Mouse (Mus musculus) megakaryocyte-erythroid progenitor cell, adult 5-6 weeks (primary cell): Measurements from ENCODE around the gene Angptl2. TPM values are rescaled to one million over a fixed set of nuclear protein-coding genes. Genes with fewer than 3 reads are reported as not detected.
A peak's percentile ranks its signal among the peaks of the same experiment; 100 is the strongest.

Experiments used
- ATAC-seq: replicated peaks from 2 replicates; pipeline ENCODE4 v1.8.0; 2016; ENCODE audit warnings: mild to moderate bottlenecking, inconsistent platforms; ENCODE audit not compliant: severe bottlenecking, poor library complexity, low FRiP score, low TSS enrichment
- total RNA-seq, 2 experiments: library from RNA; stranded (forward) in 1 of 2; stranded (reverse) in 1 of 2; fragments of 200-1000, 215-1000 nt in 1 of 2; fragments of >200 nt in 1 of 2; fragmentation: Nextera tagmentation in 1 of 2; gene quantifications; 2 replicates each; pipeline ENCODE4 v1.2.3; 2014 to 2017

Gene Angptl2
- not detected in 2 replicates for total RNA-seq (2014; fragmentation: Nextera tagmentation)
- 0.72 and 0.89 TPM in 2 replicates for total RNA-seq (2017)

- peak; percentile 89 for ATAC-seq
Measured at GRCm38 (mm10) chr2:33215700-33216509, at the start of gene Angptl2. TSS of gene Angptl2 (plus strand) at chr2:33216069.

DNA sequence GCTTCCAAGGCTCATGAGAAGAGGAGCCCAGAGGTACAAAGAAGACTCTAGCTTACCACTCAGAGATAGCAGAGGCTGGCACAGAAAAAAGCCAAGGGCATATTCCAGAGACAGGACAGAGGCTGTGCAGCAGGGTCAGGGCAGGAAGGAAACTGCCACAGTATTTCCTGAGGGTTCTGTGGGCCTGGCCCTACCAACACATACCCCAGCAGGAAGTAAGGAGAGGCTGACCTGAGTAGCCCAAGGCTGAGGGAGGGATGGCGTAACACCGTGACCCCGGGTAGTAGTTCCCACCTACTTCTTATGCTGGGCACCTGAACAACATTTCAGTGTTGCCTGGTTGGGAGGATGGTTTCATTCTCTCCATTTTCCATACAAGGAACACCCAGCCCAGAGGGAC is 48.8 kb upstream of the Angptl2 start:
- ATAC-seq, result no peak

DNA sequence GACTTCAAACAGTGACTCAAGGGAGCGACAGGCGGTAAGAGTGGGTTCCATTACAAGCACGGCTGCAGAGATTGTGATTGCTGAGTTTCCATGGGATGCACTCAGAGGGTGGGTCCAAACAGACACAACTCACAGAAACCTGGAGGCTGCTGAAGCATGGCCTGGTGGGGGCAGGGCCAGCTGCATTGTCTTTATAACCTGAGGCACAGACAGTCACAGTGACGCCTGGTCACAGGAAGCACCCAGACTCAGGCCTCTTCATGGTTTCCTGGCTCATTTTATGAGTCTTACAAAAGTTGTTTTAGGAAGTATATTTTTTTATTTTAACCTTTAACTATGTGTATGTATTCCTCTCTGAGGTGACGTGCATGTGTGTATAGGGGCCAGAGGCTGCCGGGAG is 46.4 kb upstream of the Angptl2 start:
- no peak for ATAC-seq

GRCm38 (mm10) chr2:33170777-33171565 is 44.9 kb upstream of the Angptl2 start:
- no peak for ATAC-seq

- ATAC-seq, result no peak
Measured at GRCm38 (mm10) chr2:33173126-33173525, 42.7 kb upstream of the Angptl2 start.

DNA sequence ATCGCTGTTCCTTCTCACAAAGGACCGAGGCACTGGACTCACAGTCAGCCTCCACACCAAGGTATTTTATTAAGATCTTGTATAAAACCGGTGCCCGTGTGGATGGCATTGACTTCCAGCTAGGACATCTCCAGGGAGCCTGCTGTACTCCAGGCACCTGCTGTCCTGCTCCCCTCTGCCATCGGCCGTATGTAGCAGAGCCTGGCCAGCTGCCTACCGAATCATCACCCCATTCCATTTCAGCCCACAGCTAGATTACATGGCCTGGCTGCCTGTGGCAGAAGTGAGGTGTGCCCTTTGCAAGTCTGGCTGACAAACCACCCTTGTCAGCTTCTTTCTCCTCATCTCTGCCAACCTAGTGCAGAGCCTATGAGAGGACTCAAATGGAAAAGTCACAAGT is 42.2 kb upstream of the Angptl2 start:
- ATAC-seq, result no peak

- ATAC-seq, result no peak
Measured at GRCm38 (mm10) chr2:33176516-33176915, 39.4 kb upstream of the Angptl2 start.

DNA sequence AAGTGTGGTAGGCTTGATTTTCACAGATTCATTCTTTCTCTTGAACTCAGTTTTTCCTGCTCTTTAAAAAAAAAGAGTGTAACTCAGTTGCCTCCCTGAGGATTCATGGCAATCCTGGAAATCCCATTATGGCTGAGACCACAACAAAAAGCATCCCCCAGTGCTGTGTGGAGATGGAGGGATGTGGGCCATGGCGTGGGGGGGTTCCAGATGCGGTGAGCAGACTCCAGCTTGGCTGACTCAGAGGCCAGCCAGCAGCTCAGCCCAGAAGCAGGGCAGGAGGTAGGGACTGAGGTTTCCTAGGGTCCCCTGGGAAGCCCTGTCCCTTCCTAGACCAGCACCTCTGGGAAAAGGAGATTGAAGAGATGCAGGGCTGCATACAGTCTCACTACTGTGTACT is 38.9 kb upstream of the Angptl2 start:
- no peak for ATAC-seq

DNA sequence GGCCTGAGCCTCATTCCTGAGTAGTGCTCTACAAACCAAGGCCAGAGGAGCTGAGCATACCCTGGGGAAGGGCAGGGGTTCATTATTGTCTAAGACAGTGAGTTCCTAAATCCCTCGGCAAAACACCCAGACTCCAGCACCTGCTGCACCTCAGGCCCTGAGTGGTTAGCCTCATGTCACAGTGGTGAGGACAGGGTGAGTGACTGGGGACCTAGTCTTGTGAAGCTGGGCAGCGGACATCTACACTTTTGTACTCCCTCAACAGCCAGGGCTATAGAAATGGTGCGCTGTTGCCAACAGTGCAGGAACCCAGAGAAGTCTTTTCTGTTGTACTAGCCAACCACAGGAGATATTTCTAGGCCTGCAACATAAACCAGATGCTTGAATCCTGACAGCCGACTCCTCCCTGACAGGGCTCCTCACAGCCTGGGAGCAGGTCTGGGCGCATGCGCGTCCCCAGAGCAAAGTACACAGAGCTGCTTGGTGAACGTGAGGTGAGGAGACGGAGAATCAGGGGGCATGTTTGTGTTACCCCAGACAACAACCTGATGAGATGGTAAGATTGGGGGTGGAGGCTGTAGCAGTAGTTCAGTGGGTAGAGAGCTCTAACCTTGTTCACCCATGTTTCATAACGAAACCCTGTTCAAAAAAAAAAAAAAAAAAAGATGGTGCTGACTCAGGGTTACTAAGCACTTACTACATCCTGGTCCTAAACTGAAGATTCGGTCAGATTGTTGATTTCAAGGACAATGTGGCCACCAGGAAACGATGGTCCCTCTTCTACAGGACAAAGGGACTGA is 38.2 kb upstream of the Angptl2 start:
- ATAC-seq, result no peak

DNA sequence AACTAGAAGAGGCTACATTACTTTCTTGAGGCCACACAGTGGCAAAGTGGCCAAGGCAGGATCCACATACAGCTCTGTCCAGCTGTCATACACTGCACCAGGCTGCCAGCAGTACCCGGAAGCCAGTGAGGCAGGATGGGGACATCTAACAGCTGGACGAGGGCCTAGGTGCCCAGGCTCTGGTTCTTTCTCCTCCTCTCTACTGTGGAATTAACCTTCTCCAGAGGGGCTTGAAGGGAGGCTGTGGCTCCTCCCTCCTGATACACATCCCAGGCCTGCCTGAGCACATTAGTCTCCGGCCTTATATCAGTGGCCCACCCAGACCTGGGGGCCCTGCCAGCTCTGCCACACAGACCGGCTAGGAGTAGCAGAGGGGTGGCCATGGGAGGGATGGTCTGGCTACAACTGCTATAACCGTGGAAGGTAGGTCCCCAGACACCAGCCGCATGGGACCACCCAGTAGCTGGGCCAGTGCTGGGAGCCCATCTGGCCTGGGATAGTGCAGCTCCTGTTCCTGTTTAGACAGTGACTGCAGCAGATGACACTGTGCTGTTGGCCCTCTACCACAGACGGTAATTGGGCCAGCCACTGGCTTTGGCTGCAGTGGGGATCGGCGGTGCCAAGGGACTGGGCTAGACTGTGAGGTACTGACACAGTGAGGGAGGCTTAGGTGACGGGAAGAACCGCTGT is 37.5 kb upstream of the Angptl2 start:
- no peak for ATAC-seq

DNA sequence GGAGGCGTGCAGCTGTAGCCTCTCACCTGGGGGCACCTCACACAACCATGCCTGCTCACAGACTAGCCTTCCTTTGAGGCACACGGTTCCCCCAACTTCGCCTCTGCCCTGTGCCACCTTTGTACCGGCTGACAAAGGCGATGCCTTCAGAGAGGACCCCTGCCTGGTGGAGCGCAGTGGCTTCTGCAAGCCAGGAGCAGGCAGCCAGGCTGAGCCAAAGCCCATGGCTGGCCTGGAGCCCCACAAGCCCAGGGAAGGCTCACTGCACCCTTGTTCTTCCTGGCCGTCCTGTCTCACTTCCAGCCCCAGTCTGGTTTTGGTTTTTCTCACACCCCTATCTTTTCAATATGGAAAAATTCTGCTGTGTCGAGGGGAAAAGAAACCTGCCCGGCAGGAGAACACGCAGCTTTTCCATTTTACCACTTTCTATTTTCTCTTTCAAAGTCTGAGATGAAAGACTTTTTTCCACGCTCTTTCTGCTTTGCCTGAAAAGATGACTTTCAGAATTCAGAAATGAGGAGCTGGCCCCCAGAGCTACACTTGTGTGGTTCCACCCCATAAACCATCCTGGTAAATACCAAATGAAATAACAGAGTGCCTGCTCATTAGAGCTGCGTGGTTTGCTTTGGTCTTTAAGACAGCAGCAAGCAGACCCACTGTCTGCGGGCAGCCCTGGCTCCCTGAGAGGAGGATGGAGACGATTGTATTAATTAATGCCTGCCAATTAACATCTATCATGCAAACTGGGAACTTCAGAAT is 36.5 kb upstream of the Angptl2 start:
- no peak for ATAC-seq

- no peak for ATAC-seq
Measured at GRCm38 (mm10) chr2:33179930-33180630, 35.8 kb upstream of the Angptl2 start.

DNA sequence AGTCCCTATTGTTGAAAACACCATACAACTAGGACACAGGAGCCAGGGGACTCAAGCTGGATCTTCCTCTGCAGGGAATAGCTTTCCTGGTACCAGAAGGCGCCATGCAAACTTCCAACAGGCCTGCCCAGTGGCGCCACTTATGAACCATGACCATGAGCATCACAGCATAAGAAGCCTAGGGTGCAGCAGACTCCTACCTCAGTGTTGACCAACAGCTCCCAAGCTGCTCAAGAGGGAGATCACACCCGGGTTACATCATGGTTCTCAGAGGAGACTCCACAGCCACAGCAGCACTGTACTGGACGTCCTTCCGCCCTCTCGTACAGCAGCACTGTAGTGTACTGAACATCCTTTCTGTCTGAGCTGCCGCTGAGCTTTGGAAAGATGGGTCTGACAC is 32.5 kb upstream of the Angptl2 start:
- no peak for ATAC-seq

GRCm38 (mm10) chr2:33184641-33185040 is 31.2 kb upstream of the Angptl2 start:
- no peak for ATAC-seq

DNA sequence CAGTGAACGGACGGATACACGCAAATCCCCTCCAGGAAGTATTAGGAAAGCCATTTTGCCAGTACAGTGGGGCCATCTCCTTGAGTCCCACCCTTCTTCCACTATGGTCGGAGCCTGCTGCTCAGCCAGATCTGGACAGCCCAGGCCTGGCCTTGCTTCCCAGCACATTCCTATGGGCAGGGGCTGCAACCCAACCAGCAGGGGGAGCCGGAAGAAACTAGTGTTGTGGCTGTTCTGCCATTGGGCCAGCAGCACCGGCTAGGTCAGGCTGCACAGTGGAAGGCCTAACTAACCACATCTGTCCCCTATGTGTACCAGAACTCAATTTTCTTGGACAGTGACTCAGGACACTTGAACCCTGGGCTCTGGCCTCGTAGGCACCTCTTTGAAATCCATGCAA is 30.6 kb upstream of the Angptl2 start:
- peak; percentile 59; the same call in 1 of the 2 replicates for ATAC-seq

- ATAC-seq, result no peak
Measured at GRCm38 (mm10) chr2:33186505-33186904, 29.4 kb upstream of the Angptl2 start.

- no peak for ATAC-seq
Measured at GRCm38 (mm10) chr2:33187874-33188273, 28.0 kb upstream of the Angptl2 start.
